Comparison of ENCODE assay signal across 9 mouse cellular contexts in the genomic region with DNA sequence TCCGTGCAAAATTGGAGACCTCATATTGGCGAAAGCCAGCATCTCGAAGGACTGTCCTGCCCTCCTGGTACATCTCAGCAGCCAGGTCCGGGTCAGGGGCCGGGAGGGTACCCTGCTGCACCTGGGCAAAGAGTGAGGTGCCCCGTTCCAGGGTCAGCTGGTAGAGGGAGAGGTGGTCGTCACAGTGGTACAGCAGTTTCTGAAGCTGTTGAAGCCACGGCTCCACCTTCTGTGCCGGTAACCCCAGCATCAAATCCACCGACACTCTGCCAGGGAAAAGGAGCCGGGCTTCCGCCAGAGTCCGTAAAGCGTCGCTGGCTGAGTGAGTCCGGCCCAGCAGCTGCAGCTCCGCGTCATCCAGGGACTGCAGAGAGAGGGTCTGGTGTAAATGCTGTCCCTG. TPM values are rescaled to one million over a fixed set of nuclear protein-coding genes. Genes with fewer than 3 reads are reported as not detected.
DNase-seq lines count a peak whose midpoint lies in the region; ATAC-seq lines count a peak whose summit lies in the region.
"Had no signal": no experiment of that assay in that cellular context is flagged by ENCODE, and none has a peak within 500 bp of the region (broad histone marks: within the 10 kb centered on the region; RNA-seq: fewer than 3 reads in every experiment).

No protein-coding gene starts in this region.

- H3K4me3 ChIP-seq in heart, embryonic 16.5 days (ENCODE audit: low read length) = peak overlapping the region; percentile 20
- H3K4me3 ChIP-seq in midbrain, embryonic 13.5 days (replicated peaks) = no peak overlapping the region

- peak overlapping the region; percentile 36 for H3K4me2 ChIP-seq in heart, embryonic 16.5 days (ENCODE audit: low read depth, low read length)
- peak overlapping the region; percentile 15 for H3K4me2 ChIP-seq in midbrain, embryonic 13.5 days (replicated peaks)

- no peaks in the 10 kb centered on the region for H3K27me3 ChIP-seq in heart, embryonic 16.5 days (ENCODE audit: control insufficient read depth, insufficient read depth, low read length)
- H3K27me3 ChIP-seq in midbrain, embryonic 13.5 days = no peaks in the 10 kb centered on the region
- H3K27me3 ChIP-seq: Patski had no signal

- H3K9ac ChIP-seq in heart, embryonic 16.5 days (ENCODE audit: low read length) = peak overlapping the region; percentile 21; the same call in 1 of the 2 replicates
- no peak overlapping the region for H3K9ac ChIP-seq in midbrain, embryonic 13.5 days (replicated peaks)

- ATAC-seq in heart, embryonic 16.5 days (replicated peaks; ENCODE audit: extremely low read depth, insufficient read depth, low FRiP score) = no peak
- ATAC-seq in midbrain, embryonic 13.5 days = no peak

- H3K27ac ChIP-seq in heart, embryonic 16.5 days (ENCODE audit: low read length) = no peak overlapping the region
- no peak overlapping the region for H3K27ac ChIP-seq in midbrain, embryonic 13.5 days

- DNase-seq in kidney, postnatal 10 days = peak; percentile 49
- DNase-seq in kidney, adult 9 months = no peak
- peak; percentile 32 for DNase-seq in cerebellum, postnatal 36 days
- no peak for DNase-seq in adrenal gland, postnatal 25 days
- no peak for DNase-seq in adrenal gland, adult 18-20 months (ENCODE audit: low spot score in 2 of 2)
- no peak for DNase-seq in testis, postnatal 14 days (ENCODE audit: low spot score)

- 0 out of 2 replicates have a peak, but pooled peaks cover 5% of the 10 kb centered on the region for H3K36me3 ChIP-seq in heart, embryonic 16.5 days (ENCODE audit: control insufficient read depth, insufficient read depth)
- H3K36me3 ChIP-seq in midbrain, embryonic 13.5 days = peaks cover 5% of the 10 kb centered on the region; the same call in 1 of the 2 replicates

- WGBS in heart, embryonic 16.5 days = 53% methylated on average over 18 of the region's 18 CpGs
- WGBS in midbrain, embryonic 13.5 days = 50% methylated on average over 18 of the region's 18 CpGs

- H3K9me3 ChIP-seq in heart, embryonic 16.5 days (replicated peaks; ENCODE audit: control insufficient read depth, low read length) = no peaks in the 10 kb centered on the region
- no peaks in the 10 kb centered on the region for H3K9me3 ChIP-seq in midbrain, embryonic 13.5 days

- H3K4me1 ChIP-seq in heart, embryonic 16.5 days (ENCODE audit: control insufficient read depth, insufficient read depth, low read length) = peaks cover 7% of the 10 kb centered on the region
- peaks cover 15% of the 10 kb centered on the region for H3K4me1 ChIP-seq in midbrain, embryonic 13.5 days (replicated peaks)

RNA-seq across cellular contexts. Expression of gene Rsad1, which starts 4.6 kb away (rescaled TPM):
- 7.3 and 8.0 TPM in 2 replicates for polyA plus RNA-seq in heart, embryonic 16.5 days (2015; fragmentation: Nextera tagmentation; extraction: Ambion mirVana)
- polyA plus RNA-seq in midbrain, embryonic 13.5 days (2015; fragmentation: Nextera tagmentation; extraction: Ambion mirVana) = 4.4 and 5.5 TPM in 2 replicates
- 13.1 and 18.3 TPM in 2 replicates for total RNA-seq in adrenal gland, postnatal 25 days (2021)
- 10 to 100 TPM; 12.2 to 16.7 TPM for total RNA-seq in adrenal gland, adult 18-20 months (2021)

RNA-seq across cellular contexts. Expression of gene Chad, which starts 20.4 kb away (rescaled TPM):
- polyA plus RNA-seq in heart, embryonic 16.5 days (2015; fragmentation: Nextera tagmentation; extraction: Ambion mirVana) = 2.0 and 2.1 TPM in 2 replicates
- polyA plus RNA-seq in midbrain, embryonic 13.5 days (2015; fragmentation: Nextera tagmentation; extraction: Ambion mirVana) = 0.12 TPM in 1 of 2 replicates, not detected in the other
- total RNA-seq in adrenal gland, postnatal 25 days (2021) = not detected in 2 replicates
- not detected for total RNA-seq in adrenal gland, adult 18-20 months (2021)

RNA-seq across cellular contexts. Expression of gene Mycbpap, which starts 22.9 kb away (rescaled TPM):
- polyA plus RNA-seq in heart, embryonic 16.5 days (2015; fragmentation: Nextera tagmentation; extraction: Ambion mirVana) = 5.7 and 9.1 TPM in 2 replicates
- polyA plus RNA-seq in midbrain, embryonic 13.5 days (2015; fragmentation: Nextera tagmentation; extraction: Ambion mirVana) = 2.4 and 3.6 TPM in 2 replicates
- total RNA-seq in adrenal gland, postnatal 25 days (2021) = 5.9 and 8.5 TPM in 2 replicates
- 10 to 100 TPM in 1 of 2 experiments, 1 to 10 TPM in 1; 7.4 to 12.4 TPM for total RNA-seq in adrenal gland, adult 18-20 months (2021)

RNA-seq across cellular contexts. Expression of gene Epn3, which starts 44.6 kb away (rescaled TPM):
- polyA plus RNA-seq in heart, embryonic 16.5 days (2015; fragmentation: Nextera tagmentation; extraction: Ambion mirVana) = 13.6 and 17.9 TPM in 2 replicates
- polyA plus RNA-seq in midbrain, embryonic 13.5 days (2015; fragmentation: Nextera tagmentation; extraction: Ambion mirVana) = 0.19 and 0.46 TPM in 2 replicates
- 14.6 and 18.7 TPM in 2 replicates for total RNA-seq in adrenal gland, postnatal 25 days (2021)
- total RNA-seq in adrenal gland, adult 18-20 months (2021) = 10 to 100 TPM; 33.3 to 48.4 TPM

RNA-seq across cellular contexts. Expression of gene Acsf2, which starts 57.2 kb away (rescaled TPM):
- 2.7 and 3.9 TPM in 2 replicates for polyA plus RNA-seq in heart, embryonic 16.5 days (2015; fragmentation: Nextera tagmentation; extraction: Ambion mirVana)
- 1.7 TPM in 2 replicates for polyA plus RNA-seq in midbrain, embryonic 13.5 days (2015; fragmentation: Nextera tagmentation; extraction: Ambion mirVana)
- total RNA-seq in adrenal gland, postnatal 25 days (2021) = 120 and 121 TPM in 2 replicates
- 100 to 1,000 TPM; 143 to 171 TPM for total RNA-seq in adrenal gland, adult 18-20 months (2021)

Comparison
In these comparisons a context has a peak if more than half of its experiments do, and no peak if none do; other contexts are left out.
1. DNase-seq: peak in kidney, postnatal 10 days (single experiment) and cerebellum, postnatal 36 days (2 of 2); none in kidney, adult 9 months (single experiment), adrenal gland, postnatal 25 days (single experiment), adrenal gland, adult 18-20 months (0 of 2) and testis, postnatal 14 days (single experiment).